Mouse (Mus musculus) erythroid progenitor cell, adult 5-6 weeks (primary cell): ENCODE data around the gene Mrgprf. TPM values are rescaled to one million over a fixed set of nuclear protein-coding genes. Genes with fewer than 3 reads are reported as not detected.

Experiments used
- ATAC-seq: replicated peaks from 2 replicates; pipeline ENCODE4 v1.8.0; 2016; ENCODE audit warnings: moderate number of reproducible peaks, mild to moderate bottlenecking, moderate TSS enrichment, inconsistent platforms; ENCODE audit not compliant: poor library complexity, low FRiP score, severe bottlenecking
- total RNA-seq, 2 experiments: library from RNA; stranded (forward) in 1 of 2; stranded (reverse) in 1 of 2; fragments of 150-400 nt in 1 of 2; fragments of 186-747, 209-891 nt in 1 of 2; gene quantifications; 2 replicates each; pipeline versions ENCODE4 v1.2.3 to v1.2.4; 2015 to 2017; ENCODE audit warnings: low replicate concordance in 2 of 2

The Mrgprf gene
- total RNA-seq (2015; ENCODE audit: low replicate concordance) = not detected in 2 replicates
- total RNA-seq (2017; ENCODE audit: low replicate concordance) = not detected in 2 replicates

- ATAC-seq = no peak
These were observed at the start of gene Mrgprf for GRCm38 (mm10) chr7:145300321-145301007. TSS of gene Mrgprf (plus strand) at chr7:145300828.

- ATAC-seq = no peak
These were observed 47.7 kb upstream of the Mrgprf start for GRCm38 (mm10) chr7:145252715-145253476.

GRCm38 (mm10) chr7:145253986-145254630 lies 46.5 kb upstream of the Mrgprf start:
- no peak for ATAC-seq

GRCm38 (mm10) chr7:145256092-145256491 lies 44.5 kb upstream of the Mrgprf start:
- no peak for ATAC-seq

GRCm38 (mm10) chr7:145264202-145264601 lies 36.4 kb upstream of the Mrgprf start:
- ATAC-seq = no peak

GRCm38 (mm10) chr7:145266011-145266410 lies 34.6 kb upstream of the Mrgprf start:
- ATAC-seq = no peak

GRCm38 (mm10) chr7:145268890-145269289 lies 31.7 kb upstream of the Mrgprf start:
- ATAC-seq = no peak

- ATAC-seq = no peak
These were observed 29.7 kb upstream of the Mrgprf start for GRCm38 (mm10) chr7:145270955-145271354.

- no peak for ATAC-seq
These were observed 25.1 kb upstream of the Mrgprf start for GRCm38 (mm10) chr7:145275488-145275887.

GRCm38 (mm10) chr7:145281396-145281795 lies 19.2 kb upstream of the Mrgprf start:
- no peak for ATAC-seq

- no peak for ATAC-seq
These were observed 17.6 kb upstream of the Mrgprf start for GRCm38 (mm10) chr7:145283041-145283440.

GRCm38 (mm10) chr7:145283487-145284187 lies 17.0 kb upstream of the Mrgprf start, which contains the start of gene Tpcn2:
TSS of gene Tpcn2 (minus strand) at chr7:145284011.
- peak; percentile 95 for ATAC-seq

- ATAC-seq = no peak
These were observed 16.3 kb upstream of the Mrgprf start for GRCm38 (mm10) chr7:145284293-145284692.

GRCm38 (mm10) chr7:145285476-145285875 lies 15.2 kb upstream of the Mrgprf start:
- ATAC-seq = no peak

- no peak for ATAC-seq
These were observed 13.2 kb upstream of the Mrgprf start for GRCm38 (mm10) chr7:145287410-145287809.

- no peak for ATAC-seq
These were observed 11.3 kb upstream of the Mrgprf start for GRCm38 (mm10) chr7:145289302-145289701.

- ATAC-seq = no peak
These were observed 8.8 kb upstream of the Mrgprf start for GRCm38 (mm10) chr7:145291847-145292246.

- ATAC-seq = no peak
These were observed 7.9 kb upstream of the Mrgprf start for GRCm38 (mm10) chr7:145292726-145293125.

- no peak for ATAC-seq
These were observed 6.8 kb upstream of the Mrgprf start for GRCm38 (mm10) chr7:145293859-145294258.
